Mouse (Mus musculus) kidney, adult 9 months (tissue): ENCODE data around the gene Anxa4.
A peak's percentile ranks its signal among the peaks of the same experiment; 100 is the strongest.

Source experiments
- DNase-seq: peaks from one replicate; pipeline ENCODE4 v3.0.0; 2022

Anxa4 gene

GRCm38 (mm10) chr6:86750961-86751360, 42.4 kb downstream of the Anxa4 start:
- DNase-seq: no peak

- DNase-seq: no peak
These were observed 43.6 kb downstream of the Anxa4 start for GRCm38 (mm10) chr6:86749817-86750216.

GRCm38 (mm10) chr6:86747171-86747570, 46.2 kb downstream of the Anxa4 start:
- peak; percentile 67 for DNase-seq

- DNase-seq: no peak
These were observed 52.7 kb downstream of the Anxa4 start for GRCm38 (mm10) chr6:86740652-86741051.

- DNase-seq: no peak
These were observed 56.6 kb downstream of the Anxa4 start for GRCm38 (mm10) chr6:86736830-86737229.

- no peak for DNase-seq
These were observed 57.1 kb downstream of the Anxa4 start for GRCm38 (mm10) chr6:86736313-86736712.

- DNase-seq: peak; percentile 90
These were observed 60.1 kb downstream of the Anxa4 start, which contains the start of gene Gmcl1 for GRCm38 (mm10) chr6:86733183-86733876. Gene Gmcl1 (minus strand): TSS chr6:86733383.

- DNase-seq: no peak
These were observed 60.9 kb downstream of the Anxa4 start for GRCm38 (mm10) chr6:86732276-86733173.

- DNase-seq: no peak
These were observed 64.7 kb downstream of the Anxa4 start for GRCm38 (mm10) chr6:86728711-86729110.

GRCm38 (mm10) chr6:86721977-86722376, 71.4 kb downstream of the Anxa4 start:
- no peak for DNase-seq

GRCm38 (mm10) chr6:86708072-86708774, 85.2 kb downstream of the Anxa4 start:
- DNase-seq: no peak

GRCm38 (mm10) chr6:86702577-86702976, 90.8 kb downstream of the Anxa4 start:
- no peak for DNase-seq

- no peak for DNase-seq
These were observed 95.5 kb downstream of the Anxa4 start for GRCm38 (mm10) chr6:86697903-86698302.

- DNase-seq: no peak
These were observed 97.2 kb downstream of the Anxa4 start for GRCm38 (mm10) chr6:86696213-86696612.

GRCm38 (mm10) chr6:86694465-86694864, 98.9 kb downstream of the Anxa4 start:
- peak; percentile 67 for DNase-seq

GRCm38 (mm10) chr6:86689671-86690070, 103.7 kb downstream of the Anxa4 start:
- no peak for DNase-seq

GRCm38 (mm10) chr6:86686971-86687370, 106.4 kb downstream of the Anxa4 start:
- DNase-seq: no peak
